Mouse (Mus musculus) bone marrow, adult 2 months (tissue): ENCODE data around the gene Slc39a2. TPM values are rescaled to one million over a fixed set of nuclear protein-coding genes. Genes with fewer than 3 reads are reported as not detected.
"Not testable (repeated sequence)": the region's sequence is repeated elsewhere in the genome, so short reads cannot be mapped to it uniquely, and the experiment has no call there.

ENCODE experiments used
- H3K27ac ChIP-seq: fragments of 200-500 bp; 2 replicates; pipeline ENCODE4 v1.5.1; 2012; ENCODE audit warnings: low read depth, mild to moderate bottlenecking, control low read depth, inconsistent platforms, low read length; ENCODE audit not compliant: control insufficient read depth, poor library complexity, insufficient read depth
- H3K4me1 ChIP-seq: fragments of 200-500 bp; 2 replicates; pipeline ENCODE4 v1.6.1; 2011; ENCODE audit warnings: low read length; ENCODE audit not compliant: control insufficient read depth, insufficient read depth
- H3K4me3 ChIP-seq: fragments of 200-500 bp; replicated peaks from 2 replicates; pipeline ENCODE3; 2011; ENCODE audit warnings: mild to moderate bottlenecking, low read depth, low read length, control low read depth; ENCODE audit not compliant: control insufficient read depth
- CTCF ChIP-seq: fragments of 200-500 bp; IDR thresholded peaks from 2 replicates; pipeline ENCODE4 v1.5.1; 2011; ENCODE audit warnings: low read length, control low read depth; ENCODE audit not compliant: control insufficient read depth, insufficient read depth
- POLR2A ChIP-seq: fragments of 200-500 bp; IDR thresholded peaks from 2 replicates; pipeline ENCODE4 v1.6.1; 2011; ENCODE audit warnings: low read depth, mild to moderate bottlenecking, control low read depth, low read length, borderline replicate concordance; ENCODE audit not compliant: control insufficient read depth
- WGBS: fragments of 180-500 bp; shearing (Covaris S2); methylation state at CpG from one replicate; pipeline ENCODE4 v1.1.7; 2018; 5-methylcytosine and 5-hydroxymethylcytosine counted together
- polyA plus RNA-seq: library from polyadenylated mRNA; stranded (reverse); fragments of >200 nt; gene quantifications from 2 replicates; pipeline ENCODE4 v1.2.4, GENCODE M21; 2011; ENCODE audit warnings: low replicate concordance; ENCODE audit not compliant: missing spikeins, insufficient read depth, insufficient read length

The Slc39a2 gene
- polyA plus RNA-seq, result 3.6 and 7.2 TPM in 2 replicates

DNA sequence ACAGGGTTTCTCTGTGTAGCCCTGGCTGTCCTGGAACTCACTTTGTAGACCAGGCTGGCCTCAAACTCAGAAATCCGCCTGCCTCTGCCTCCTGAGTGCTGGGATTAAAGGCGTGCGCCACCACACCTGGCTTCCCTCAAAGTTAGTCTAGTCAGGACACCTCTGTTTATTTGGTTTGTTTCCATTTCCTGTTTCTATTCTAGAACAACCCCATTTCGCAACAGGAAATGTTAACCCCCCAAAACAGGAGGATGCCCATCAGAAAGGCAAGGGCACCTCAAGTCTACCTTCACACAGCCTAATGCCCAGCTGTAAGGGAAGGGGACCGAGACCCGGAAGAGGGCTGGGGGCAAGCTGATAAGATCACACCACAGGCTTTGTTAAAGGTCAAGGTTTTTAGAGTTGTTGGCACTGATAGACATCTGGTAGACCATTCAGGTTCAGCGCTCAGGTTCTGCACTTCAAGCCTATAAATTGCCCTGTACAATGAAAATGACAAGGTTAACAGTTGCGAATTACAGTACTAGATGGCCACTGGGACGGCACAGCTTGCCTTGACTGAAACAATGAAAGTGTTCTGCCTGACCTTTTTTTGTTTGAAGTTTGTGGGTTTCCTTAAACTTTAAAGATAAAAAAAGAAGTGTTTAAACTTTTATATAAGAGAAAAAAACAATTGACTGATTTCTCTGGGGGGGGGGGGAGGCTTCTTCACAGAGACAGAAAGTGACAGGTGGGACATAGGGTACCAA lies at the start of gene Slc39a2:
Gene Slc39a2 (plus strand): TSS at position 699 of the 749 bp plus-strand sequence.
- 82% methylated on average over 9 of the region's 9 CpGs for WGBS
- no peaks in the 10 kb centered on the region for H3K4me1 ChIP-seq
- H3K4me3 ChIP-seq, result no peak within 1 kb of the TSS
- H3K27ac ChIP-seq, result no peak within 1 kb of the TSS
- TF ChIP-seq POLR2A, result no peak
- TF ChIP-seq CTCF, result no peak

DNA sequence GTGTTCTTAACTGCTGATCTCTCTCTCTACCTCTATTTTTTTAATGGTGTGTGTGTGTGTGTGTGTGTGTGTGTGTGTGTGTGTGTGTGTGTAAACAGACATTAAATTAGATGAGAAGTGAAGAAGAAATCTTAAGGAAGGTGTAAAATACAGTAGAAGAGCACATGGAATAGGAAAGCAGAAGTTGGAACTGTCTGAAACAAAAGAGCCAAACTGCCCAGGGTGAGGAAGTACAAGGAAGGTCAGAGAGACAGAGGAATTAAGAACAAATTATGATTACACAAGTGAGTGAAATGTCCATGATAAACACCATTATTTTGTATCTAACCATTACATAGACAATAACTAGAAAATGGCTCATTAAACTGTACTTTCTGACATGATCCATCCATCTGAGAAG lies 48.8 kb upstream of the Slc39a2 start:
- no peak for TF ChIP-seq POLR2A
- no peak for TF ChIP-seq CTCF
- Histone ChIP-seq H3K27ac (no peak overlapping the region), H3K4me1 (no peaks in the 10 kb centered on the region), H3K4me3 (no peak overlapping the region)

- TF ChIP-seq CTCF (no peak), POLR2A (no peak)
- WGBS, result 75% methylated on average over 3 of the region's 3 CpGs
- Histone ChIP-seq H3K4me1 (no peaks in the 10 kb centered on the region), H3K4me3 (no peak overlapping the region), H3K27ac (no peak overlapping the region)
These were observed 46.1 kb upstream of the Slc39a2 start for GRCm38 (mm10) chr14:51846566-51846965.

DNA sequence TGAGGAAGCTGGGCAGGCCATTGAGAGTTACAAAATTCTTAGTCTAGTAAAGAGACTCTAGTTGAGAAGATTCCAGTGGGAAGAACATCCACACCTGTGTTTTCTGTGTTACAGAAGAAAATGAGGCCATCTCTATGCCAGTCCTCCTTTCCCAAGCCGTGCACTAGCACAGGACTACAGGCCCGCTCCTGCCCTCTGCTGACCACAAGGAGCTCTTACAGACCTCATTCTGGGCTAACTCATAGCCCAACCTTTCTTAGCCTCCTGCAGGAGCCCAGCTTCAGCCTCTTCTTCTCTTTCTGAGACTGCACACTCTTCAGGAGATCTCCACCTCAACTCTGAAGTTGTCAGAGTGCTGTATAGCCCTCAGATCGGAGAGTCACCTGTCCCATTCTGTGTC lies 41.7 kb upstream of the Slc39a2 start:
- not testable (repeated sequence) for H3K4me3 ChIP-seq
- WGBS, result 36% methylated on average over 3 of the region's 3 CpGs
- TF ChIP-seq CTCF, result peak; percentile 32; the same call in 1 of the 2 replicates

DNA sequence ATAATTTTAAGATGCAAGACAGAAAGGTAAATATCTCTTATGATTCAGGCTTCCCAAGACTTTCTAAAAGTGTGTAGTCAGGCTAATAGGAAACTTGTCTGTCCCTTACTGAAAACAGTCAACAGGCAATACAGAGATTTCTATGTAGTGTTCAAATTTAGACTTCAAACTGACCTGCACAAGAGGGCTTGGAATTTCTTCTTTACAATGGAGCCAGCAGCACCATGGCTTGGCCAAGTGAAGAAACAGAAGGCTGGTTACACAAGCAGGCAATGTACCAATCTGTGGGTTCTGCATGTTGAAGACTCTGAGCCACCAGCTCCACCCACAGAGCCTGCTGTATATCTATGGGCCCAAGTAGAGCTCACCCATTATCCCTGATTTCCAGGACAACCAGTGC lies 39.3 kb upstream of the Slc39a2 start, which contains the start of gene Ear6:
Gene Ear6 (plus strand): TSS at position 301 of the 400 bp plus-strand sequence.
- H3K4me1 ChIP-seq, result no peaks in the 10 kb centered on the region
- peak within 1 kb of the TSS; percentile 11 for H3K4me3 ChIP-seq
- no peak within 1 kb of the TSS; the same call in 1 of the 2 replicates for H3K27ac ChIP-seq
- TF ChIP-seq CTCF, result no peak
- no peak for TF ChIP-seq POLR2A

More for the DNA sequence above, 41.7 kb upstream of the Slc39a2 start:
- H3K4me1 ChIP-seq, H3K27ac ChIP-seq: not testable (repeated sequence)

GRCm38 (mm10) chr14:51855280-51855679 lies 37.4 kb upstream of the Slc39a2 start:
- H3K4me1 ChIP-seq, H3K27ac ChIP-seq, H3K4me3 ChIP-seq: not testable (repeated sequence)
- 57% methylated on average over 7 of the region's 7 CpGs for WGBS

DNA sequence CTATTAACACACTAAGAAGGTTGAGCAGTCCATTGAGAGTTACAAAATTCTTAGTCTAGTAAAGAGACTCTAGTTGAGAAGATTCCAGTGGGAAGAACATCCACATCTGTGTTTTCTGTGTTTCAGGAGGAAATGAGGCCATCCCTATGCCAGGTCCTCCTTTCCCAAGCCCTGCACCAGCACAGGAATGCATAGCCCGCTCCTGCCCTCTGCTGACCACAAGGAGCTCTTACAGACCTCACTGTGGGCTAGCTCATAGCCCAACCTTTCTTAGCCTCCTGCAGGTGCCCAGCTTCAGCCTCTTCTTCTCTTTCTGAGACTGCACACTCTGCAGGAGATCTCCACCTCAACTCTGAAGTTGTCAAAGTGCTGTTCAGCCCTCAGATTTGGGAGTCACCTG lies 29.1 kb upstream of the Slc39a2 start:
- not testable (repeated sequence) for H3K27ac ChIP-seq, H3K4me3 ChIP-seq, H3K4me1 ChIP-seq
- TF ChIP-seq CTCF, result peak; percentile 25; the same call in 1 of the 2 replicates
- 23% methylated on average over 1 of the region's 1 CpGs for WGBS

- no peaks in the 10 kb centered on the region for H3K4me1 ChIP-seq
- WGBS, result 58% methylated on average over 2 of the region's 2 CpGs
- TF ChIP-seq POLR2A (no peak), CTCF (no peak)
- no peak overlapping the region for H3K4me3 ChIP-seq
- no peak overlapping the region for H3K27ac ChIP-seq
These were observed 21.9 kb upstream of the Slc39a2 start for GRCm38 (mm10) chr14:51870756-51871155.

DNA sequence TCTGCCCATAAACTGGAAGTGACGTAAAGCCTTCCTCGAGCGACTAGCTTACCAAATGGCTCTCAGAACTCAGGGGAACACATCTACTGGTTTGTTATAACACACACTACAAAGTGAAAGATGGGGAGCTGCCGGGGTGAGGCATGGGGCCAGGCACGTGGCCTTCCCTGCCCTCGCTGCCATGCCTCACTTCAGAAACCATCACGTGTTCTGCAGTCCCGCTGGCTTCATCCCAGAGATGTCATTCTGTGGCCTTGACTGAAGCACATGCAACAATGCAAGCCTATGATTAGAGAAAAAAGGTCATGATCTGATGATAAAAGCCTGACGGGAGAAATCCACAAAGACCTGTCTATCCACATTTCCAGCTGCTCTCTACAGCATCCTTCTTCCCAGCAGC lies 20.9 kb upstream of the Slc39a2 start:
- Histone ChIP-seq H3K4me3 (no peak overlapping the region), H3K27ac (no peak overlapping the region), H3K4me1 (no peaks in the 10 kb centered on the region)
- TF ChIP-seq CTCF (no peak), POLR2A (no peak)
- 72% methylated on average over 9 of the region's 9 CpGs for WGBS
